Mouse (Mus musculus) gastrocnemius, adult 2 months (tissue): ENCODE results near the gene Vsnl1. TPM values are rescaled to one million over a fixed set of nuclear protein-coding genes. Genes with fewer than 3 reads are reported as not detected.

Experiments used
- DNase-seq: peaks from one replicate; pipeline ENCODE4 v3.0.0; 2022
- H3K27ac ChIP-seq: fragments of 200-600 bp; 2 replicates; pipeline ENCODE4 v1.8.1; 2022; ENCODE audit warnings: mild to moderate bottlenecking
- H3K4me3 ChIP-seq: fragments of 200-600 bp; 2 replicates; pipeline ENCODE4 v1.8.1; 2022; ENCODE audit warnings: mild to moderate bottlenecking, moderate library complexity
- CTCF ChIP-seq: fragments of 200-600 bp; IDR thresholded peaks from 2 replicates; pipeline ENCODE4 v1.8.1; 2022; ENCODE audit warnings: antibody characterized with exemption, mild to moderate bottlenecking, moderate library complexity
- intact Hi-C: fragments of 180-260 bp; cut with DNase I; formaldehyde crosslinking; loops from one replicate; pipeline ENCODE4 v1.15.1; 2025
- total RNA-seq, 2 experiments: library from RNA; stranded (reverse); gene quantifications; 2 replicates each; pipeline ENCODE4 v1.2.3; 2021

Vsnl1 gene
- total RNA-seq, 2 experiments from 2014 or later: not detected

GRCm38 (mm10) chr12:11362435-11362834 is 74.0 kb downstream of the Vsnl1 start:
- H3K4me3 ChIP-seq: no peak overlapping the region
- intact Hi-C loops: no loop called here
- H3K27ac ChIP-seq: no peak overlapping the region
- DNase-seq: no peak
- TF ChIP-seq CTCF: no peak

GRCm38 (mm10) chr12:11350895-11351294 is 85.5 kb downstream of the Vsnl1 start:
- H3K4me3 ChIP-seq: no peak overlapping the region
- H3K27ac ChIP-seq: no peak overlapping the region
- peak; percentile 61 for TF ChIP-seq CTCF
- intact Hi-C loops: no loop called here
- peak; percentile 73 for DNase-seq

- DNase-seq: no peak
- TF ChIP-seq CTCF: no peak
- no peak overlapping the region for H3K4me3 ChIP-seq
- H3K27ac ChIP-seq: no peak overlapping the region
- intact Hi-C loops: no loop called here
Measured at GRCm38 (mm10) chr12:11349870-11350269, 86.5 kb downstream of the Vsnl1 start.

GRCm38 (mm10) chr12:11348423-11348822 is 88.0 kb downstream of the Vsnl1 start:
- Histone ChIP-seq H3K27ac (no peak overlapping the region), H3K4me3 (no peak overlapping the region)
- no peak for DNase-seq
- intact Hi-C loops: no loop called here
- TF ChIP-seq CTCF: no peak

GRCm38 (mm10) chr12:11345963-11346362 is 90.5 kb downstream of the Vsnl1 start:
- Histone ChIP-seq H3K4me3 (no peak overlapping the region), H3K27ac (no peak overlapping the region)
- TF ChIP-seq CTCF: no peak
- peak; percentile 30 for DNase-seq
- intact Hi-C loops: no loop called here

GRCm38 (mm10) chr12:11342020-11342600 is 94.3 kb downstream of the Vsnl1 start:
- H3K27ac ChIP-seq: no peak overlapping the region
- no peak overlapping the region for H3K4me3 ChIP-seq
- intact Hi-C loops: no loop called here
- no peak for DNase-seq
- TF ChIP-seq CTCF: no peak

GRCm38 (mm10) chr12:11338251-11338650 is 98.2 kb downstream of the Vsnl1 start:
- intact Hi-C loops: loop anchor here (5.0 kb wide), 1 partner anchor 141 kb away; no protein-coding TSS in a partner anchor
- no peak for DNase-seq
- no peak for TF ChIP-seq CTCF

GRCm38 (mm10) chr12:11336845-11337244 is 99.6 kb downstream of the Vsnl1 start:
- Histone ChIP-seq H3K4me3 (no peak overlapping the region), H3K27ac (no peak overlapping the region)
- TF ChIP-seq CTCF: peak; percentile 83
- intact Hi-C loops: loop anchor here (5.0 kb wide), 1 partner anchor 140 kb away; no protein-coding TSS in a partner anchor
- DNase-seq: peak; percentile 54

More at GRCm38 (mm10) chr12:11338251-11338650, 98.2 kb downstream of the Vsnl1 start:
- Histone ChIP-seq H3K27ac (no peak overlapping the region), H3K4me3 (no peak overlapping the region)

- intact Hi-C loops: no loop called here
- no peak for TF ChIP-seq CTCF
Measured at GRCm38 (mm10) chr12:11326483-11326882, 109.9 kb downstream of the Vsnl1 start.

GRCm38 (mm10) chr12:11324480-11324879 is 111.9 kb downstream of the Vsnl1 start:
- Histone ChIP-seq H3K27ac (no peak overlapping the region), H3K4me3 (no peak overlapping the region)
- TF ChIP-seq CTCF: no peak
- no peak for DNase-seq
- intact Hi-C loops: no loop called here

More at GRCm38 (mm10) chr12:11326483-11326882, 109.9 kb downstream of the Vsnl1 start:
- Histone ChIP-seq H3K4me3 (no peak overlapping the region), H3K27ac (no peak overlapping the region)
- DNase-seq: no peak

GRCm38 (mm10) chr12:11317671-11318070 is 118.7 kb downstream of the Vsnl1 start:
- Histone ChIP-seq H3K4me3 (no peak overlapping the region), H3K27ac (no peak overlapping the region)
- no peak for DNase-seq
- intact Hi-C loops: loop anchor here (5.0 kb wide), 1 partner anchor 35 kb away; no protein-coding TSS in a partner anchor
- TF ChIP-seq CTCF: no peak

GRCm38 (mm10) chr12:11313840-11314239 is 122.6 kb downstream of the Vsnl1 start:
- Histone ChIP-seq H3K27ac (no peak overlapping the region), H3K4me3 (no peak overlapping the region)
- no peak for DNase-seq
- peak; percentile 34; the same call in 1 of the 2 replicates for TF ChIP-seq CTCF
- intact Hi-C loops: no loop called here

GRCm38 (mm10) chr12:11311106-11311505 is 125.3 kb downstream of the Vsnl1 start:
- Histone ChIP-seq H3K4me3 (no peak overlapping the region), H3K27ac (no peak overlapping the region)
- no peak for DNase-seq
- TF ChIP-seq CTCF: no peak
- intact Hi-C loops: no loop called here
